Mouse (Mus musculus) heart, embryonic 11.5 days (tissue): ENCODE results near the gene Crygb. TPM values are rescaled to one million over a fixed set of nuclear protein-coding genes. Genes with fewer than 3 reads are reported as not detected.

Source experiments
- ATAC-seq: fragments of 200-750 bp; cut with Nextera tagmentation; replicated peaks from 2 replicates; pipeline ENCODE4 v1.8.0; 2017; ENCODE audit warnings: moderate library complexity; ENCODE audit not compliant: insufficient number of reproducible peaks, low FRiP score, low TSS enrichment
- H3K27ac ChIP-seq: fragments of 300-500 bp; sonication (generic); 2 replicates; pipeline ENCODE4 v1.5.1; 2014; ENCODE audit warnings: mild to moderate bottlenecking, low read depth, low read length
- H3K27me3 ChIP-seq: fragments of 300-500 bp; sonication (generic); 2 replicates; pipeline ENCODE4 v1.6.1; 2014; ENCODE audit warnings: mild to moderate bottlenecking, low read length, mixed read lengths; ENCODE audit not compliant: control insufficient read depth, insufficient read depth
- H3K36me3 ChIP-seq: fragments of 300-500 bp; sonication (generic); 2 replicates; pipeline ENCODE4 v1.6.1; 2014; ENCODE audit warnings: mild to moderate bottlenecking, low read length, moderate library complexity, mixed read lengths; ENCODE audit not compliant: control insufficient read depth, insufficient read depth
- H3K4me1 ChIP-seq: fragments of 300-500 bp; sonication (generic); 2 replicates; pipeline ENCODE4 v1.6.1; 2014; ENCODE audit warnings: low read length; ENCODE audit not compliant: control insufficient read depth, insufficient read depth
- H3K4me2 ChIP-seq: fragments of 300-500 bp; sonication (generic); 2 replicates; pipeline ENCODE4 v1.6.1; 2014; ENCODE audit warnings: mild to moderate bottlenecking, moderate library complexity
- H3K4me3 ChIP-seq: fragments of 300-500 bp; sonication (generic); 2 replicates; pipeline ENCODE4 v1.5.1; 2014; ENCODE audit warnings: low read depth, low read length
- H3K9ac ChIP-seq: fragments of 300-500 bp; sonication (generic); 2 replicates; pipeline ENCODE4 v1.6.1; 2014; ENCODE audit warnings: mild to moderate bottlenecking, low read depth, low read length, moderate library complexity
- H3K9me3 ChIP-seq: fragments of 300-500 bp; sonication (generic); replicated peaks from 2 replicates; pipeline ENCODE4 v1.6.1; 2016; ENCODE audit warnings: low read length; ENCODE audit not compliant: control insufficient read depth
- polyA plus RNA-seq: library from polyadenylated mRNA; unstranded; fragments of >200 nt; fragmentation: Nextera tagmentation; extraction: Ambion mirVana; gene quantifications from 2 replicates; pipeline ENCODE4 v1.2.1, GENCODE M21; 2014

Gene Crygb
- polyA plus RNA-seq, 1 experiment from 2014 or later: 1.2 TPM

DNA sequence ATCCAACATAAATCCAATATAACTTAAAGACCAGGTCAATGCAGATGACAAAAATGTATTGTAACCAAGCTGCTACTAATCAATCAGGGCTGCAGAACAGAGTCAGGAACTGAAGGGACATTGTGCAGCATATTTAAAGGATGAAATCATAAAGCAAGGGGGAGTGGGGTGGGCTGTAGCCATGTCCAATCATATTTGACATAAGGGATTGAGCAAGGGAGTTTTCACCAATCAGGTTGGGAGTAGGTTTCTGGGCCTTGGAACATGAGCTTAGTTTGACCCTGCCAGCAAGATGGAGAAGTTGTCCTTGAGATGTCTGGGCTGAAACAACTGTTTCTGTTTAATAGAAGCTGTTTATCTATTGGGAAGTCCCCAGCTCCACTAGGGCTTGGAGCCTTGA lies 49.4 kb downstream of the Crygb start, which contains the start of gene Akr1cl:
TSS of gene Akr1cl (minus strand) at position 119 of the 400 bp plus-strand sequence.
- H3K4me1 ChIP-seq: no peaks in the 10 kb centered on the region
- no peak within 1 kb of the TSS for H3K4me2 ChIP-seq
- H3K36me3 ChIP-seq: no peaks in the 10 kb centered on the region
- no peak within 1 kb of the TSS for H3K27ac ChIP-seq
- no peak for ATAC-seq
- no peaks in the 10 kb centered on the region for H3K9me3 ChIP-seq
- H3K9ac ChIP-seq: no peak within 1 kb of the TSS
- no peak within 1 kb of the TSS for H3K4me3 ChIP-seq
- H3K27me3 ChIP-seq: no peaks in the 10 kb centered on the region

Other genes with a start within 250 kb of the Crygb start
- 9.1 and 9.9 TPM in 2 replicates for gene Plekhm3, start 125.5 kb downstream of the Crygb start, polyA plus RNA-seq
- gene Akr1cl, start 49.5 kb downstream of the Crygb start, polyA plus RNA-seq: 1.9 and 2.0 TPM in 2 replicates
- not detected in 2 replicates for gene Cryge, start 31.1 kb downstream of the Crygb start, polyA plus RNA-seq
- not detected in 2 replicates for gene Crygd, start 18.8 kb downstream of the Crygb start, polyA plus RNA-seq
- not detected in 2 replicates for gene Crygc, start 8.6 kb downstream of the Crygb start, polyA plus RNA-seq
- not detected in 2 replicates for gene Cryga, start 21.1 kb upstream of the Crygb start, polyA plus RNA-seq
- gene Gm28845, start 37.3 kb upstream of the Crygb start, polyA plus RNA-seq: not detected in 2 replicates
- 0.09 and 0.25 TPM in 2 replicates for gene D630023F18Rik, start 40.9 kb upstream of the Crygb start, polyA plus RNA-seq
- gene Idh1, start 104.2 kb upstream of the Crygb start, polyA plus RNA-seq: 81.5 and 96.6 TPM in 2 replicates
- 8.9 TPM in 2 replicates for gene Pikfyve, start 104.4 kb upstream of the Crygb start, polyA plus RNA-seq
- 0.09 TPM in 1 of 2 replicates, not detected in the other for gene Pth2r, start 199.8 kb upstream of the Crygb start, polyA plus RNA-seq